Mouse (Mus musculus): ENCODE measurements around the gene Nsrp1. TPM values are rescaled to one million over a fixed set of nuclear protein-coding genes. Genes with fewer than 3 reads are reported as not detected.

The Nsrp1 gene
- total RNA-seq, 1 experiment from 2014 or later: 57.0 TPM

- no peak for ATAC-seq (ENCODE audit: extremely low read depth, insufficient number of reproducible peaks, low FRiP score, poor library complexity, severe bottlenecking)
These were observed 80.1 kb downstream of the Nsrp1 start, which contains the start of gene Slc6a4 for GRCm38 (mm10) chr11:76997916-76998704. Slc6a4 (plus strand) TSS chr11:76998603.

GRCm38 (mm10) chr11:76997305-76997704, 80.9 kb downstream of the Nsrp1 start:
- ATAC-seq (ENCODE audit: extremely low read depth, insufficient number of reproducible peaks, low FRiP score, poor library complexity, severe bottlenecking): peak; percentile 71

- no peak for ATAC-seq (ENCODE audit: extremely low read depth, insufficient number of reproducible peaks, low FRiP score, poor library complexity, severe bottlenecking)
These were observed 82.1 kb downstream of the Nsrp1 start for GRCm38 (mm10) chr11:76995966-76996672.

Other genes with a start within 250 kb of the Nsrp1 start
- gene Cpd, start 231.4 kb downstream of the Nsrp1 start, total RNA-seq (2017): 107 and 114 TPM in 2 replicates
- not detected in 2 replicates for gene Tmigd1, start 176.3 kb downstream of the Nsrp1 start, total RNA-seq (2017)
- gene Blmh, start 153.6 kb downstream of the Nsrp1 start, total RNA-seq (2017): 61.8 and 71.1 TPM in 2 replicates
- 4.4 and 5.2 TPM in 2 replicates for gene Slc6a4, start 79.8 kb downstream of the Nsrp1 start, total RNA-seq (2017)
- gene Efcab5, start 110.5 kb upstream of the Nsrp1 start, total RNA-seq (2017): 3.4 and 5.0 TPM in 2 replicates
- gene Ssh2, start 137.9 kb upstream of the Nsrp1 start, total RNA-seq (2017): 408 and 463 TPM in 2 replicates